Mouse (Mus musculus) urinary bladder, postnatal 4 days (tissue): ENCODE results near the gene Il13ra2.
"Not testable (repeated sequence)": the region's sequence is repeated elsewhere in the genome, so short reads cannot be mapped to it uniquely, and the experiment has no call there.

ENCODE experiments used
- DNase-seq, 2 experiments: peaks; one replicate each; pipeline ENCODE4 v3.0.0; 2021 to 2022; ENCODE audit warnings: low spot score in 2 of 2

Il13ra2 gene

GRCm38 (mm10) chrX:147429129-147429528 is at the start of gene Il13ra2:
Gene Il13ra2, minus strand, starts transcription at chrX:147429192.
- DNase-seq: no peak

- DNase-seq: not testable (repeated sequence)
Observed at GRCm38 (mm10) chrX:147453610-147454009, 24.6 kb upstream of the Il13ra2 start, which contains the start of gene Vmn1r239-ps. Gene Vmn1r239-ps, minus strand, starts transcription at chrX:147453710.

GRCm38 (mm10) chrX:147443386-147443785 is 14.4 kb upstream of the Il13ra2 start:
- DNase-seq: no peak

GRCm38 (mm10) chrX:147435400-147435799 is 6.4 kb upstream of the Il13ra2 start:
- DNase-seq: no peak

- no peak for DNase-seq
Observed at GRCm38 (mm10) chrX:147429753-147430152, 761 bp upstream of the Il13ra2 start.

- no peak for DNase-seq
Observed at GRCm38 (mm10) chrX:147393446-147393845, 35.5 kb downstream of the Il13ra2 start.

GRCm38 (mm10) chrX:147349167-147349566 is 79.8 kb downstream of the Il13ra2 start:
- DNase-seq: no peak
